Mouse (Mus musculus): Measurements from ENCODE around the gene Zfp418. TPM values are rescaled to one million over a fixed set of nuclear protein-coding genes. Genes with fewer than 3 reads are reported as not detected.
"Not testable (repeated sequence)": the region's sequence is repeated elsewhere in the genome, so short reads cannot be mapped to it uniquely, and the experiment has no call there.

The Zfp418 gene
- total RNA-seq (2015; ENCODE audit: low replicate concordance) (2.5 TPM in 1 of 2 replicates, not detected in the other), total RNA-seq (2017; ENCODE audit: low replicate concordance) (1.4 TPM in 1 of 2 replicates, not detected in the other)

GRCm38 (mm10) chr7:7171227-7172147 lies at the start of gene Zfp418:
Gene Zfp418 (plus strand): TSS chr7:7171330.
- no peak for ATAC-seq (replicated peaks; ENCODE audit: low FRiP score, poor library complexity, severe bottlenecking)

GRCm38 (mm10) chr7:7121602-7121980 lies 49.5 kb upstream of the Zfp418 start:
- ATAC-seq (replicated peaks; ENCODE audit: low FRiP score, poor library complexity, severe bottlenecking), result no peak

GRCm38 (mm10) chr7:7130491-7131124 lies 40.5 kb upstream of the Zfp418 start:
- not testable (repeated sequence) for ATAC-seq (replicated peaks; ENCODE audit: low FRiP score, poor library complexity, severe bottlenecking)

- ATAC-seq (replicated peaks; ENCODE audit: low FRiP score, poor library complexity, severe bottlenecking), result no peak
Measured at GRCm38 (mm10) chr7:7132751-7133150, 38.4 kb upstream of the Zfp418 start.

- ATAC-seq (replicated peaks; ENCODE audit: low FRiP score, poor library complexity, severe bottlenecking), result no peak
Measured at GRCm38 (mm10) chr7:7136379-7136866, 34.7 kb upstream of the Zfp418 start, which contains the start of gene Zfp773. Gene Zfp773 (minus strand): TSS chr7:7136755.

GRCm38 (mm10) chr7:7144215-7144614 lies 26.9 kb upstream of the Zfp418 start:
- ATAC-seq (replicated peaks; ENCODE audit: low FRiP score, poor library complexity, severe bottlenecking), result no peak

GRCm38 (mm10) chr7:7145991-7146608 lies 25.0 kb upstream of the Zfp418 start:
- no peak for ATAC-seq (replicated peaks; ENCODE audit: low FRiP score, poor library complexity, severe bottlenecking)

- ATAC-seq (replicated peaks; ENCODE audit: low FRiP score, poor library complexity, severe bottlenecking), result no peak
Measured at GRCm38 (mm10) chr7:7185897-7186296, 14.8 kb downstream of the Zfp418 start.

- no peak for ATAC-seq (replicated peaks; ENCODE audit: low FRiP score, poor library complexity, severe bottlenecking)
Measured at GRCm38 (mm10) chr7:7187417-7188190, 16.5 kb downstream of the Zfp418 start.

- ATAC-seq (replicated peaks; ENCODE audit: low FRiP score, poor library complexity, severe bottlenecking), result peak; percentile 84
Measured at GRCm38 (mm10) chr7:7188191-7188942, 17.2 kb downstream of the Zfp418 start.

- not testable (repeated sequence) for ATAC-seq (replicated peaks; ENCODE audit: low FRiP score, poor library complexity, severe bottlenecking)
Measured at GRCm38 (mm10) chr7:7209313-7210151, 38.4 kb downstream of the Zfp418 start, which contains the start of gene Zfp772. Gene Zfp772 (minus strand): TSS chr7:7209998.

Other genes with a start within 250 kb of the Zfp418 start
- not detected in 2 replicates for gene Aurkc, start 176.0 kb upstream of the Zfp418 start, total RNA-seq (2015; ENCODE audit: low replicate concordance)
- not detected in 2 replicates for gene Aurkc, start 176.0 kb upstream of the Zfp418 start, total RNA-seq (2017; ENCODE audit: low replicate concordance)
- gene Zfp954, start 49.8 kb upstream of the Zfp418 start, total RNA-seq (2015; ENCODE audit: low replicate concordance), result 0.19 and 2.5 TPM in 2 replicates
- gene Zfp954, start 49.8 kb upstream of the Zfp418 start, total RNA-seq (2017; ENCODE audit: low replicate concordance), result 2.4 and 3.5 TPM in 2 replicates
- gene Zfp773, start 34.6 kb upstream of the Zfp418 start, total RNA-seq (2015; ENCODE audit: low replicate concordance), result 1.5 and 2.5 TPM in 2 replicates
- gene Zfp773, start 34.6 kb upstream of the Zfp418 start, total RNA-seq (2017; ENCODE audit: low replicate concordance), result 4.7 and 4.9 TPM in 2 replicates
- gene Zfp772, start 38.7 kb downstream of the Zfp418 start, total RNA-seq (2015; ENCODE audit: low replicate concordance), result 0.84 and 3.5 TPM in 2 replicates
- 0.43 and 0.56 TPM in 2 replicates for gene Zfp772, start 38.7 kb downstream of the Zfp418 start, total RNA-seq (2017; ENCODE audit: low replicate concordance)
- not detected in 2 replicates for gene Vmn2r29, start 76.0 kb downstream of the Zfp418 start, total RNA-seq (2015; ENCODE audit: low replicate concordance)
- gene Vmn2r29, start 76.0 kb downstream of the Zfp418 start, total RNA-seq (2017; ENCODE audit: low replicate concordance), result 0.28 and 0.51 TPM in 2 replicates
- gene Gm45844, start 107.0 kb downstream of the Zfp418 start, total RNA-seq (2015; ENCODE audit: low replicate concordance), result not detected in 2 replicates
- gene Gm45844, start 107.0 kb downstream of the Zfp418 start, total RNA-seq (2017; ENCODE audit: low replicate concordance), result 0.70 TPM in 1 of 2 replicates, not detected in the other
- gene Clcn4, start 129.5 kb downstream of the Zfp418 start, total RNA-seq (2015; ENCODE audit: low replicate concordance), result 4.2 and 4.8 TPM in 2 replicates
- gene Clcn4, start 129.5 kb downstream of the Zfp418 start, total RNA-seq (2017; ENCODE audit: low replicate concordance), result 10.1 and 10.6 TPM in 2 replicates
- gene Vmn2r30, start 166.3 kb downstream of the Zfp418 start, total RNA-seq (2015; ENCODE audit: low replicate concordance), result not detected in 2 replicates
- not detected in 2 replicates for gene Vmn2r30, start 166.3 kb downstream of the Zfp418 start, total RNA-seq (2017; ENCODE audit: low replicate concordance)
- not detected in 2 replicates for gene Gm45783, start 203.2 kb downstream of the Zfp418 start, total RNA-seq (2015; ENCODE audit: low replicate concordance)
- not detected in 2 replicates for gene Gm45783, start 203.2 kb downstream of the Zfp418 start, total RNA-seq (2017; ENCODE audit: low replicate concordance)
- not detected in 2 replicates for gene Vmn2r31, start 228.4 kb downstream of the Zfp418 start, total RNA-seq (2015; ENCODE audit: low replicate concordance)
- gene Vmn2r31, start 228.4 kb downstream of the Zfp418 start, total RNA-seq (2017; ENCODE audit: low replicate concordance), result not detected in 2 replicates

Data from erythroblast, adult 5-6 weeks (primary cell).